Comparison of ENCODE assay signal across 27 mouse cellular contexts in the genomic region with DNA sequence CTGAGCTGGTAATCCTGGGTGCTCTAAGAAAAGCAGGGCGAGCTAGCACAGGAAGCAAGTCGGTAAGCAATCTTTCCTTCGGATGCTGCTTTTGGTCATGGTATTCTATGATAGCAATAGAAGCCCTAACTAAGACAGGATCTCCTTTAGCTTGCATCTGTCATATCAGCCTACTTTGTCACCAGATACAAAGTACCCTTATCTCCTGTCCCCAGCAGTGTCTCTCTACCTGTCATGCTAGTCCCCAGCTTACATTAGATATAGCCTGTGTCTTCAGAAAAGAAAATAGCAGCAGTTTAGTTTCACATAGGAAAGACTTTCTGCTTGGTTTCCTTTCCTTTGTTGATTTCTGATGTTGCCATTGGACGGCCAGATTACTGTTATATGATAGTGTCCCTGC. TPM values are rescaled to one million over a fixed set of nuclear protein-coding genes. Genes with fewer than 3 reads are reported as not detected.
A peak's percentile ranks its signal among the peaks of the same experiment; 100 is the strongest.
DNase-seq lines count a peak whose midpoint lies in the region; ATAC-seq and TF ChIP-seq lines count a peak whose summit lies in the region.
"Had no signal": no experiment of that assay in that cellular context is flagged by ENCODE, and none has a peak within 500 bp of the region (broad histone marks: within the 10 kb centered on the region; RNA-seq: fewer than 3 reads in every experiment).

No protein-coding gene starts in this region.

- peak; percentile 52 for DNase-seq in MEL (ENCODE audit: low read depth, low spot score)
- no peak for DNase-seq in adrenal gland, postnatal 14 days
- no peak for DNase-seq in urinary bladder, postnatal 25 days (ENCODE audit: low spot score)
- DNase-seq in hindbrain, embryonic 11.5 days (ENCODE audit: low spot score): no peak
- DNase-seq: adrenal gland, adult 8-10 months; cerebellum, adult 18-20 months; cerebellum, adult 9-11 months; cerebellum, postnatal 36 days; forebrain, postnatal 0 days; heart, adult 18-20 months; heart, postnatal 10 days; heart, postnatal 4 days had no signal

- peak overlapping the region; percentile 19 for H3K27ac ChIP-seq in MEL (ENCODE audit: control insufficient read depth, low read depth, low read length)
- no peak overlapping the region for H3K27ac ChIP-seq in liver, embryonic 15.5 days (replicated peaks)
- H3K27ac ChIP-seq in hindbrain, embryonic 11.5 days (ENCODE audit: low read depth, low read length): no peak overlapping the region
- H3K27ac ChIP-seq: embryonic facial prominence, embryonic 10.5 days; forebrain, embryonic 13.5 days; heart, embryonic 10.5 days; hindbrain, embryonic 13.5 days; hindbrain, postnatal 0 days had no signal

- WGBS in liver, embryonic 15.5 days (ENCODE audit: insufficient replicate concordance): 24% methylated on average over 4 of the region's 4 CpGs
- 86% methylated on average over 4 of the region's 4 CpGs for WGBS in hindbrain, embryonic 11.5 days

- peak; percentile 56 to 68; a peak in 3 of 4 replicates for TF ChIP-seq EP300 in MEL (IDR thresholded peaks at IDR 0.05; ENCODE audit: low read depth in 1 of 2, low read length in 2 of 2)

- TF ChIP-seq POLR2A in MEL (IDR thresholded peaks at IDR 0.05; ENCODE audit: control insufficient read depth in 1 of 2, insufficient read depth in 1 of 2, low read depth in 1 of 2, low read length in 2 of 2, poor library complexity in 1 of 2): no peak

- peak overlapping the region; percentile 3 to 30; a peak in 1 of 4 replicates for H3K4me3 ChIP-seq in MEL (ENCODE audit: control insufficient read depth in 1 of 2, insufficient read depth in 1 of 2, low read depth in 2 of 2, low read length in 2 of 2)
- H3K4me3 ChIP-seq in liver, embryonic 15.5 days (replicated peaks): no peak overlapping the region
- no peak overlapping the region for H3K4me3 ChIP-seq in hindbrain, embryonic 11.5 days (ENCODE audit: low read depth, low read length)
- H3K4me3 ChIP-seq: embryonic facial prominence, embryonic 10.5 days; forebrain, embryonic 13.5 days; heart, embryonic 10.5 days; hindbrain, embryonic 13.5 days had no signal

- peak overlapping the region; percentile 0; the same call in 1 of the 2 replicates for H3K4me2 ChIP-seq in liver, embryonic 15.5 days
- H3K4me2 ChIP-seq in hindbrain, embryonic 11.5 days (replicated peaks; ENCODE audit: low read depth, low read length): no peak overlapping the region
- H3K4me2 ChIP-seq: forebrain, embryonic 13.5 days; hindbrain, embryonic 13.5 days had no signal

- H3K4me1 ChIP-seq in MEL (ENCODE audit: control insufficient read depth in 1 of 2, insufficient read depth in 2 of 2, low read length in 2 of 2): peaks cover 6 to 7% of the 10 kb centered on the region in 2 experiments
- 0 out of 2 replicates have a peak, but pooled peaks cover 5% of the 10 kb centered on the region for H3K4me1 ChIP-seq in liver, embryonic 15.5 days (replicated peaks)
- no peaks in the 10 kb centered on the region for H3K4me1 ChIP-seq in hindbrain, embryonic 11.5 days (replicated peaks; ENCODE audit: control insufficient read depth, insufficient read depth, low read length)
- H3K4me1 ChIP-seq: embryonic facial prominence, embryonic 10.5 days; forebrain, embryonic 13.5 days; heart, embryonic 10.5 days; hindbrain, embryonic 13.5 days had no signal

- no peaks in the 10 kb centered on the region for H3K27me3 ChIP-seq in MEL (ENCODE audit: control insufficient read depth in 1 of 2, insufficient read depth in 2 of 2, low read length in 2 of 2)
- H3K27me3 ChIP-seq in liver, embryonic 15.5 days: no peaks in the 10 kb centered on the region
- H3K27me3 ChIP-seq in hindbrain, embryonic 11.5 days (ENCODE audit: control insufficient read depth, insufficient read depth, low read length): no peaks in the 10 kb centered on the region
- H3K27me3 ChIP-seq: forebrain, embryonic 13.5 days; hindbrain, embryonic 13.5 days had no signal

- peak; percentile 61; the same call in 1 of the 2 replicates for ATAC-seq in common myeloid progenitor, adult 5-6 weeks (replicated peaks; ENCODE audit: low read depth, poor library complexity, severe bottlenecking)
- peak; percentile 82 for ATAC-seq in liver, embryonic 15.5 days (ENCODE audit: insufficient read depth)
- peak; percentile 95 for ATAC-seq in megakaryocyte-erythroid progenitor cell, adult 5-6 weeks (replicated peaks; ENCODE audit: low FRiP score, low TSS enrichment, poor library complexity, severe bottlenecking)
- ATAC-seq in hindbrain, embryonic 11.5 days (ENCODE audit: low FRiP score): no peak
- ATAC-seq: forebrain, embryonic 13.5 days; forebrain, postnatal 0 days; hindbrain, postnatal 0 days had no signal

- H3K79me2 ChIP-seq in MEL (ENCODE audit: control insufficient read depth, insufficient read depth, low read length, poor library complexity): no peaks in the 10 kb centered on the region

- no peaks in the 10 kb centered on the region for H3K9me3 ChIP-seq in MEL (replicated peaks; ENCODE audit: insufficient read depth, low read length)
- no peaks in the 10 kb centered on the region for H3K9me3 ChIP-seq in liver, embryonic 15.5 days (replicated peaks)
- H3K9me3 ChIP-seq in hindbrain, embryonic 11.5 days (ENCODE audit: control insufficient read depth, low read length): no peaks in the 10 kb centered on the region
- H3K9me3 ChIP-seq: embryonic facial prominence, embryonic 10.5 days; forebrain, embryonic 13.5 days; heart, embryonic 10.5 days; hindbrain, embryonic 13.5 days had no signal

- peaks cover 0 to 11% of the 10 kb centered on the region in 2 experiments; a peak in 2 of 4 replicates for H3K36me3 ChIP-seq in MEL (ENCODE audit: control insufficient read depth in 1 of 2, insufficient read depth in 2 of 2, low read length in 2 of 2)
- H3K36me3 ChIP-seq in liver, embryonic 15.5 days (replicated peaks): no peaks in the 10 kb centered on the region
- H3K36me3 ChIP-seq in hindbrain, embryonic 11.5 days (ENCODE audit: control insufficient read depth, insufficient read depth, low read length): no peaks in the 10 kb centered on the region
- H3K36me3 ChIP-seq: embryonic facial prominence, embryonic 10.5 days; heart, embryonic 10.5 days; hindbrain, embryonic 13.5 days had no signal

- no peak overlapping the region for H3K9ac ChIP-seq in MEL (ENCODE audit: control insufficient read depth, low read depth, low read length, poor library complexity, severe bottlenecking)
- no peak overlapping the region for H3K9ac ChIP-seq in liver, embryonic 15.5 days
- H3K9ac ChIP-seq in hindbrain, embryonic 11.5 days (ENCODE audit: low read depth, low read length): no peak overlapping the region
- H3K9ac ChIP-seq: forebrain, embryonic 13.5 days; forebrain, postnatal 0 days; hindbrain, embryonic 13.5 days had no signal

- no peak for TF ChIP-seq RAD21 in MEL (IDR thresholded peaks at IDR 0.05; ENCODE audit: low read depth, low read length)

- TF ChIP-seq CTCF in MEL (IDR thresholded peaks at IDR 0.05 in 2 of 3, conservative IDR thresholded peaks at IDR 0.05 in 1 of 3; ENCODE audit: control insufficient read depth in 1 of 3, insufficient read depth in 1 of 3, low read depth in 2 of 3, low read length in 3 of 3, poor library complexity in 1 of 3, severe bottlenecking in 1 of 3): no peak

TF ChIP-seq in MEL, 35 proteins besides CTCF, POLR2A, EP300 and RAD21 (continues in another document):
- no peak for TF ChIP-seq TBP (IDR thresholded peaks at IDR 0.05; ENCODE audit: low read depth, low read length)
- no peak for TF ChIP-seq MYB (IDR thresholded peaks at IDR 0.05; ENCODE audit: low read depth, low read length)
- no peak for TF ChIP-seq USF1 (IDR thresholded peaks at IDR 0.05; ENCODE audit: low read depth, low read length)
- no peak; the same call in 1 of the 2 replicates for TF ChIP-seq SIN3A (IDR thresholded peaks at IDR 0.05; ENCODE audit: low read length)
- no peak for TF ChIP-seq MAX (IDR thresholded peaks at IDR 0.05; ENCODE audit: low read length)
- no peak for TF ChIP-seq POLR2AphosphoS5 (IDR thresholded peaks at IDR 0.05; ENCODE audit: borderline replicate concordance, low read depth, low read length)
- peak; percentile 51 for TF ChIP-seq TAL1 (IDR thresholded peaks at IDR 0.05; ENCODE audit: low read length)
- no peak for TF ChIP-seq GABPA (IDR thresholded peaks at IDR 0.05; ENCODE audit: low read depth, low read length)
- TF ChIP-seq UBTF (IDR thresholded peaks at IDR 0.05; ENCODE audit: borderline replicate concordance, insufficient read depth, low read depth, low read length): no peak
- TF ChIP-seq NELFE (IDR thresholded peaks at IDR 0.05; ENCODE audit: low read depth, low read length): no peak
- peak; percentile 91 for TF ChIP-seq TCF12 (IDR thresholded peaks at IDR 0.05; ENCODE audit: low read depth, low read length)
- no peak for TF ChIP-seq POLR2AphosphoS2 (IDR thresholded peaks at IDR 0.05; ENCODE audit: low read length)
- no peak for TF ChIP-seq BHLHE40 (IDR thresholded peaks at IDR 0.05; ENCODE audit: borderline replicate concordance, low read depth, low read length)
- TF ChIP-seq MEF2A (IDR thresholded peaks at IDR 0.05; ENCODE audit: extremely low read depth, insufficient replicate concordance, low read depth, low read length, poor library complexity, severe bottlenecking): no peak
- peak; percentile 67 for TF ChIP-seq GATA1 (IDR thresholded peaks at IDR 0.05; ENCODE audit: low read depth, low read length)
- TF ChIP-seq ETS1 (IDR thresholded peaks at IDR 0.05; ENCODE audit: low read depth, low read length): peak; percentile 63
- TF ChIP-seq MAFK (IDR thresholded peaks at IDR 0.05; ENCODE audit: borderline replicate concordance, low read depth, low read length): no peak
- TF ChIP-seq NRF1 (IDR thresholded peaks at IDR 0.05; ENCODE audit: insufficient read depth, low read depth, low read length, poor library complexity, severe bottlenecking): no peak
- TF ChIP-seq MXI1 (IDR thresholded peaks at IDR 0.05; ENCODE audit: low read depth, low read length): peak; percentile 31; the same call in 1 of the 2 replicates
- peak; percentile 3; the same call in 1 of the 2 replicates for TF ChIP-seq RCOR1 (IDR thresholded peaks at IDR 0.05; ENCODE audit: low read depth, low read length)
- no peak for TF ChIP-seq SMC3 (IDR thresholded peaks at IDR 0.05; ENCODE audit: low read depth, low read length)
- no peak for TF ChIP-seq HCFC1 (IDR thresholded peaks at IDR 0.05; ENCODE audit: low read depth, low read length)

RNA-seq across cellular contexts. Expression of gene Gm5426, which starts 31.8 kb away (rescaled TPM):
- not detected in 2 replicates for total RNA-seq in MEL (2012; rRNA removed)
- polyA plus RNA-seq in MEL (2012; ENCODE audit: insufficient read depth in 1 of 2, insufficient read length in 2 of 2, low read depth in 1 of 2, low replicate concordance in 2 of 2, missing spikeins in 1 of 2): 1 to 10 TPM in 1 of 2 experiments, not detected in 1; 1.0 TPM
- total RNA-seq in common myeloid progenitor, adult 5-6 weeks (2017): not detected in 2 replicates
- polyA plus RNA-seq in liver, embryonic 15.5 days (2015; fragmentation: Nextera tagmentation; extraction: Ambion mirVana): not detected in 2 replicates
- not detected in 2 replicates for total RNA-seq in megakaryocyte-erythroid progenitor cell, adult 5-6 weeks (2014; fragmentation: Nextera tagmentation)
- not detected in 2 replicates for total RNA-seq in megakaryocyte-erythroid progenitor cell, adult 5-6 weeks (2017)
- total RNA-seq in adrenal gland, postnatal 14 days (2021): not detected in 2 replicates
- polyA plus RNA-seq in hindbrain, embryonic 11.5 days (2014; fragmentation: Nextera tagmentation; extraction: Ambion mirVana): not detected in 2 replicates
- total RNA-seq: adrenal gland, adult 8-10 months; adrenal gland, postnatal 4 days; ES-E14; forebrain, postnatal 0 days; gastrocnemius, adult 8-10 months; gastrocnemius, postnatal 4 days; heart, adult 18-20 months; heart, postnatal 10 days; heart, postnatal 4 days; hindbrain, postnatal 0 days had no signal
- polyA plus RNA-seq: brain, embryonic 14.5 days; embryonic facial prominence, embryonic 10.5 days; embryonic facial prominence, embryonic 14.5 days; forebrain, embryonic 13.5 days; forebrain, postnatal 0 days; heart, embryonic 10.5 days; heart, embryonic 14.5 days; hindbrain, embryonic 13.5 days; hindbrain, postnatal 0 days had no signal

Comparison
In these comparisons a context has a peak if more than half of its experiments do, and no peak if none do; other contexts are left out.
1. H3K4me3 ChIP-seq: peak in MEL (2 of 2); none in liver, embryonic 15.5 days (single experiment) and hindbrain, embryonic 11.5 days (single experiment).